Mouse (Mus musculus): ENCODE measurements around the gene Usp6nl. TPM values are rescaled to one million over a fixed set of nuclear protein-coding genes. Genes with fewer than 3 reads are reported as not detected.

Usp6nl gene
- polyA plus RNA-seq, 1 experiment = 6.3 TPM

DNA sequence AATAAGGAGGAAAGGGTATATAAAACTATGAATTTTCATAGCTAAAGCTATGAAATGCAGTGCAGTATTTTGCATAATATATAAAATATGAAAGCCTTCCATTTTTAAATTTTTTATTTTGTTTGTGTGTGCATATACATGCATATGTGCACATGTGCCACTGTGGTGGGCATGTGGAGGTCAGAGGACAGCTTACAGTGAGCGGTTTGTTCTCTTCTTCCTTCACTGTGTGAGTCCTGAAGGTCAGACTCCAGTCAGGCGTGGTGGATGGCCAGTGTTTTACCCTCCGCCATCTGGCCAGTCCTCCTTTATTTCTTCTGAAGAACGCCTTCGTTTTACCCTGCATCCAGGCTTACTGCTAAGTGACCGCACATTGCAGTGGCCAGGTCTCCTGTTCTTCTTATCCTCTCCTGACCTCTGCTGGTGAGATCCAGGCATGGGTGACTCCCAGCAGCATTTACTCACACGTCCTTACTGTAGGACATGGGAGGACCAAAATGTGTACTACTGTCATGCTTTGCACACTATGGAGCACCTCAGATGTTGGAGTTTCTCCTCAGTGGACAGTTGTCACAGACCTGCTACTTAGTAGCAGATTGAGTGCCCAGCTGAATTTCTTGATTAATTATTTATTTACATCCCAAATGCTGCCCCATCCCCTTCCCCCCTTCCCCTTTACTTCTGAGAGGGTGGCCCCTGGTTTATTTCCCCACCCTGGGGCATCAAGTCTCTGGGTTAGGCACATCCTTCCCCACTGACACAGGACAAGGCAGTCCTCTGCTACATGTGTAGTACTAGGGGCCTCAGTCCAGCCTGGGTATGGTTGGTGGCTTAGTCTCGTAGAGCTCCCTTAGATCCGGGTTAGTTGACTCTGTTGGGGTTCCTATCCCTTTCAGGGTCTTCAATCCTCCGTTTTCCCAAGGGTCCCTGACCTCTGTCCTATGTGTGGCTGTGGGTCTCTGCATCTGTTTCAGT lies 82.9 kb downstream of the Usp6nl start:
- H3K27me3 ChIP-seq (ENCODE audit: control insufficient read depth, insufficient read depth, low read length) = no peaks in the 10 kb centered on the region
- H3K27ac ChIP-seq (ENCODE audit: insufficient read depth, low read depth, low read length) = no peak overlapping the region
- peak; percentile 90; the same call in 1 of the 2 replicates for TF ChIP-seq CTCF (IDR thresholded peaks at IDR 0.05; ENCODE audit: extremely low read depth, insufficient read length, insufficient replicate concordance, low read depth, low read length)
- no peak for TF ChIP-seq POLR2A (IDR thresholded peaks at IDR 0.05; ENCODE audit: low read depth, low read length)
- peaks cover 7% of the 10 kb centered on the region; the same call in 1 of the 2 replicates for H3K4me1 ChIP-seq (ENCODE audit: control insufficient read depth, insufficient read depth, insufficient read length, low read length)
- peaks cover 10% of the 10 kb centered on the region for H3K36me3 ChIP-seq (ENCODE audit: control insufficient read depth, insufficient read depth, low read length)
- WGBS = 40% methylated on average over 10 of the region's 10 CpGs
- no peak overlapping the region for H3K4me3 ChIP-seq (ENCODE audit: low read depth, low read length)

DNA sequence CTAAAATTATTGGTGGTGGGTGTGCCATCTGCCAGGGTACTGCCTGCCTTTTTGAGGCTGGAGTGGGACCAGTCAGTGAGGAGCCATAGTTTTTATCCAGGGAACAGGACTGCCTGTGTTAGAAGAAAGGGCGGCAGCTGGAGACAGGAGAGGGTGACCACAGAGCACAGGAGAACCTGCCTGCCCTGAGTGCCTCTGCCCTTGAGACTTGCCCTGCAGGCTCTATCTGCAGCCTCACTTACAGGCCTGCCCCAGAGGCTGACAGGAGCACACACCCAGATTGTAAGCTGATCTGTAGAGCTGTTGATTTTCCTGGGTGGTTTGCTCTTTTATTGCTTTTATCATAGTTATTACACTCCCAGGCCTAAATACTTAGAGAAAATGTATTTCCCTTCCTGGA lies 85.2 kb downstream of the Usp6nl start:
- peak overlapping the region; percentile 88 for H3K27ac ChIP-seq (ENCODE audit: insufficient read depth, low read depth, low read length)
- 42% methylated on average over 1 of the region's 1 CpGs for WGBS
- TF ChIP-seq CTCF (IDR thresholded peaks at IDR 0.05; ENCODE audit: extremely low read depth, insufficient read length, insufficient replicate concordance, low read depth, low read length) (peak; percentile 8; the same call in 1 of the 2 replicates), POLR2A (IDR thresholded peaks at IDR 0.05; ENCODE audit: low read depth, low read length) (no peak)

DNA sequence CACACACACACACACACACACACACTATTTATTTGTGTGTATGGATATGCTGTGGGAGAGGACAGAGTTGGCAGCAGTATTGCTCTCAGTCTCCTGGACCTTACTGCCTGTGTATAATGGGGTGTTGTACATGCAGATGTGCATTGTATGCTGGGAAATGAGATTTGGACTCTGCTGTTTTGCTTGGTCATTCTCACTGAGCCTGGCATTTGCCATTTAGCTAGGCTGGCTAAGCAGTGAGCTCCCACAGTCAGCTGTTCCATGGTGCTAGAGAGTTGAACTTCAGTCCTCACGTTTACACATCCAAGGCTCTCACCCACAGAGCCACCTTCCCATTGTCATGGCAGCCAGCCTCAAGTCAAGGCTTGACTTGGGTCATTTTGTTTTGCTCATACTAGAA lies 90.2 kb downstream of the Usp6nl start:
- 39% methylated on average over 1 of the region's 1 CpGs for WGBS

More for the DNA sequence above, 85.2 kb downstream of the Usp6nl start:
- H3K27me3 ChIP-seq (ENCODE audit: control insufficient read depth, insufficient read depth, low read length) = no peaks in the 10 kb centered on the region
- no peak overlapping the region for H3K4me3 ChIP-seq (ENCODE audit: low read depth, low read length)
- peaks cover 12% of the 10 kb centered on the region for H3K36me3 ChIP-seq (ENCODE audit: control insufficient read depth, insufficient read depth, low read length)
- peaks cover 7% of the 10 kb centered on the region; the same call in 1 of the 2 replicates for H3K4me1 ChIP-seq (ENCODE audit: control insufficient read depth, insufficient read depth, insufficient read length, low read length)

GRCm38 (mm10) chr2:6413723-6414122 lies 91.3 kb downstream of the Usp6nl start:
- TF ChIP-seq POLR2A (IDR thresholded peaks at IDR 0.05; ENCODE audit: low read depth, low read length) (no peak), CTCF (IDR thresholded peaks at IDR 0.05; ENCODE audit: extremely low read depth, insufficient read length, insufficient replicate concordance, low read depth, low read length) (no peak)
- Histone ChIP-seq H3K27ac (ENCODE audit: insufficient read depth, low read depth, low read length) (no peak overlapping the region), H3K36me3 (ENCODE audit: control insufficient read depth, insufficient read depth, low read length) (peaks cover 23% of the 10 kb centered on the region), H3K4me3 (ENCODE audit: low read depth, low read length) (no peak overlapping the region), H3K4me1 (ENCODE audit: control insufficient read depth, insufficient read depth, insufficient read length, low read length) (peaks cover 6% of the 10 kb centered on the region; the same call in 1 of the 2 replicates), H3K27me3 (ENCODE audit: control insufficient read depth, insufficient read depth, low read length) (no peaks in the 10 kb centered on the region)
- WGBS = 42% methylated on average over 2 of the region's 2 CpGs

More for the DNA sequence above, 90.2 kb downstream of the Usp6nl start:
- TF ChIP-seq CTCF (IDR thresholded peaks at IDR 0.05; ENCODE audit: extremely low read depth, insufficient read length, insufficient replicate concordance, low read depth, low read length) = no peak
- TF ChIP-seq POLR2A (IDR thresholded peaks at IDR 0.05; ENCODE audit: low read depth, low read length) = no peak
- H3K36me3 ChIP-seq (ENCODE audit: control insufficient read depth, insufficient read depth, low read length) = peaks cover 17% of the 10 kb centered on the region
- H3K4me3 ChIP-seq (ENCODE audit: low read depth, low read length) = no peak overlapping the region
- H3K4me1 ChIP-seq (ENCODE audit: control insufficient read depth, insufficient read depth, insufficient read length, low read length) = peaks cover 8% of the 10 kb centered on the region; the same call in 1 of the 2 replicates
- no peaks in the 10 kb centered on the region for H3K27me3 ChIP-seq (ENCODE audit: control insufficient read depth, insufficient read depth, low read length)
- peak overlapping the region; percentile 2 for H3K27ac ChIP-seq (ENCODE audit: insufficient read depth, low read depth, low read length)

DNA sequence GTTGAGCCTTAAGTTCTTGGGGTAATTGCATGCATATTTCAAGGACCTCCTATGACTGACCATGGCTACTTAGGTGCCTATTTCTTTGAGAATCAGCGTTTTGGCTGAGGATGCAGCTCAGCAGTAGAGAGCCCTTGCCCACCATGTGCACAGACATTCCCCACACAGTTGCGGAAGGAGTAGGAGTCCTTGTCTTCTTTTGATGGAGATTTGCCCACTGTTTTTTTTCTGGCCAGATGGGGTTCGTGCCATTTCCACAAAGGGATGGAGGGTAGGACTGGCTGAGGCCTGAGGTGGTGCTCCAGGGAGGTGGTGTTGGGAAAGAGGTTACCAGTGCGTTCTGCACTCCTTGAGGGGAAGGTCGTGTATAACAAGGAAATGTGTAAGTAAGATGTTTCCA lies 91.9 kb downstream of the Usp6nl start:
- Histone ChIP-seq H3K36me3 (ENCODE audit: control insufficient read depth, insufficient read depth, low read length) (peaks cover 17% of the 10 kb centered on the region), H3K4me1 (ENCODE audit: control insufficient read depth, insufficient read depth, insufficient read length, low read length) (peaks cover 6% of the 10 kb centered on the region; the same call in 1 of the 2 replicates), H3K4me3 (ENCODE audit: low read depth, low read length) (no peak overlapping the region), H3K27ac (ENCODE audit: insufficient read depth, low read depth, low read length) (no peak overlapping the region), H3K27me3 (ENCODE audit: control insufficient read depth, insufficient read depth, low read length) (no peaks in the 10 kb centered on the region)
- no peak for TF ChIP-seq POLR2A (IDR thresholded peaks at IDR 0.05; ENCODE audit: low read depth, low read length)
- no peak for TF ChIP-seq CTCF (IDR thresholded peaks at IDR 0.05; ENCODE audit: extremely low read depth, insufficient read length, insufficient replicate concordance, low read depth, low read length)
- WGBS = 89% methylated on average over 5 of the region's 5 CpGs

GRCm38 (mm10) chr2:6417158-6417557 lies 94.7 kb downstream of the Usp6nl start:
- TF ChIP-seq CTCF (IDR thresholded peaks at IDR 0.05; ENCODE audit: extremely low read depth, insufficient read length, insufficient replicate concordance, low read depth, low read length) = no peak
- no peak for TF ChIP-seq POLR2A (IDR thresholded peaks at IDR 0.05; ENCODE audit: low read depth, low read length)
- 83% methylated on average over 11 of the region's 11 CpGs for WGBS

More at GRCm38 (mm10) chr2:6417158-6417557, 94.7 kb downstream of the Usp6nl start:
- H3K36me3 ChIP-seq (ENCODE audit: control insufficient read depth, insufficient read depth, low read length) = peaks cover 18% of the 10 kb centered on the region
- H3K27ac ChIP-seq (ENCODE audit: insufficient read depth, low read depth, low read length) = no peak overlapping the region
- H3K27me3 ChIP-seq (ENCODE audit: control insufficient read depth, insufficient read depth, low read length) = no peaks in the 10 kb centered on the region
- no peak overlapping the region for H3K4me3 ChIP-seq (ENCODE audit: low read depth, low read length)
- H3K4me1 ChIP-seq (ENCODE audit: control insufficient read depth, insufficient read depth, insufficient read length, low read length) = peaks cover 6% of the 10 kb centered on the region; the same call in 1 of the 2 replicates
